Mouse (Mus musculus) CH12.LX (cell line): ENCODE results near the gene Ank3. TPM values are rescaled to one million over a fixed set of nuclear protein-coding genes. Genes with fewer than 3 reads are reported as not detected.

Experiments used
- DNase-seq: peaks from one replicate; pipeline ENCODE4 v3.0.0-alpha.2; 2013; ENCODE audit errors: extremely low read depth
- H3K27ac ChIP-seq: 2 replicates; pipeline ENCODE4 v1.5.1; 2012; ENCODE audit warnings: low read depth, mild to moderate bottlenecking, control low read depth, moderate library complexity; ENCODE audit not compliant: insufficient read depth
- H3K27me3 ChIP-seq: replicated peaks from 2 replicates; pipeline ENCODE3; 2012; ENCODE audit warnings: inconsistent platforms
- H3K36me3 ChIP-seq, 2 experiments: replicated peaks in 1 of 2; 2 replicates each; pipeline versions ENCODE3 to v1.6.1; 2012; ENCODE audit warnings: inconsistent platforms in 1 of 2, low read length in 1 of 2, mild to moderate bottlenecking in 1 of 2, mixed read lengths in 1 of 2, moderate library complexity in 1 of 2; ENCODE audit not compliant: control insufficient read depth in 1 of 2, insufficient read depth in 1 of 2
- H3K4me1 ChIP-seq, 2 experiments: 2 replicates each; pipeline ENCODE4 v1.6.1; 2012; ENCODE audit warnings: inconsistent platforms in 1 of 2, moderate library complexity in 1 of 2; ENCODE audit not compliant: insufficient read depth in 2 of 2, control insufficient read depth in 1 of 2
- H3K4me2 ChIP-seq: 2 replicates; pipeline ENCODE4 v1.6.1; 2012; ENCODE audit warnings: low read depth, mild to moderate bottlenecking, control low read depth; ENCODE audit not compliant: poor library complexity, insufficient read depth, severe bottlenecking
- H3K4me3 ChIP-seq, 3 experiments: fragments of 150-350 bp in 1 of 3; sonication (generic) in 1 of 3; replicated peaks in 1 of 3; 2 replicates each; pipeline versions ENCODE3 to v1.5.1; 2011 to 2012; ENCODE audit warnings: low read depth in 2 of 3, low read length in 2 of 3, mild to moderate bottlenecking in 2 of 3, moderate library complexity in 2 of 3, control low read depth in 1 of 3, improper control_type of control experiment in 1 of 3, inconsistent platforms in 1 of 3, mixed read lengths in 1 of 3; ENCODE audit not compliant: poor library complexity in 1 of 3
- H3K79me2 ChIP-seq: replicated peaks from 2 replicates; pipeline ENCODE4 v1.6.1; 2012; ENCODE audit warnings: mild to moderate bottlenecking, moderate library complexity; ENCODE audit not compliant: control insufficient read depth, poor library complexity, insufficient read depth, severe bottlenecking; ENCODE audit errors: extremely low read depth
- H3K9ac ChIP-seq: 2 replicates; pipeline ENCODE4 v1.6.1; 2012; ENCODE audit warnings: low read depth, mild to moderate bottlenecking, control low read depth, moderate library complexity; ENCODE audit not compliant: insufficient read depth
- H3K9me3 ChIP-seq: replicated peaks from 2 replicates; pipeline ENCODE3; 2012; ENCODE audit warnings: low read length, inconsistent platforms, mixed read lengths
- CHD1 ChIP-seq: IDR thresholded peaks from 2 replicates; pipeline ENCODE4 v1.6.1; 2012; ENCODE audit warnings: low read depth, low read length, improper control_type of control experiment, inconsistent platforms
- CHD2 ChIP-seq: IDR thresholded peaks from 2 replicates; pipeline ENCODE4 v1.6.1; 2011; ENCODE audit warnings: low read length, improper control_type of control experiment
- E2F4 ChIP-seq: IDR thresholded peaks from 2 replicates; pipeline ENCODE4 v1.6.1; 2011; ENCODE audit warnings: low read depth, low read length, improper control_type of control experiment; ENCODE audit not compliant: insufficient replicate concordance
- GABPA ChIP-seq: IDR thresholded peaks from 2 replicates; pipeline ENCODE4 v1.6.1; 2012; ENCODE audit warnings: low read depth, low read length, improper control_type of control experiment, inconsistent platforms; ENCODE audit not compliant: insufficient replicate concordance
- HCFC1 ChIP-seq: IDR thresholded peaks from 2 replicates; pipeline ENCODE4 v1.6.1; 2012; ENCODE audit warnings: low read depth, mild to moderate bottlenecking, inconsistent platforms, low read length, improper control_type of control experiment
- JUN ChIP-seq: IDR thresholded peaks from 2 replicates; pipeline ENCODE4 v1.6.1; 2011; ENCODE audit warnings: low read depth, mild to moderate bottlenecking, low read length, improper control_type of control experiment, moderate library complexity; ENCODE audit not compliant: insufficient read depth
- JUND ChIP-seq: conservative IDR thresholded peaks from 2 replicates; pipeline ENCODE4 v1.6.1; 2011; ENCODE audit warnings: low read depth, low read length, improper control_type of control experiment
- MAFK ChIP-seq: IDR thresholded peaks from 2 replicates; pipeline ENCODE4 v1.6.1; 2011; ENCODE audit warnings: low read length, improper control_type of control experiment; ENCODE audit not compliant: insufficient replicate concordance
- MAX ChIP-seq: IDR thresholded peaks from 2 replicates; pipeline ENCODE4 v1.6.1; 2011; ENCODE audit warnings: low read length, improper control_type of control experiment
- MAZ ChIP-seq: IDR thresholded peaks from 2 replicates; pipeline ENCODE4 v1.6.1; 2012; ENCODE audit warnings: low read depth, mild to moderate bottlenecking, inconsistent platforms, low read length, improper control_type of control experiment, moderate library complexity
- MEF2A ChIP-seq: IDR thresholded peaks from 2 replicates; pipeline ENCODE4 v1.6.1; 2014; ENCODE audit warnings: low read depth, mild to moderate bottlenecking, inconsistent platforms, low read length, improper control_type of control experiment, borderline replicate concordance
- MYC ChIP-seq: IDR thresholded peaks from 2 replicates; pipeline ENCODE4 v1.6.1; 2011; ENCODE audit warnings: low read depth, mild to moderate bottlenecking, improper control_type of control experiment, low read length
- NELFE ChIP-seq: IDR thresholded peaks from 2 replicates; pipeline ENCODE4 v1.6.1; 2011; ENCODE audit warnings: low read depth, low read length, improper control_type of control experiment
- NRF1 ChIP-seq: IDR thresholded peaks from 2 replicates; pipeline ENCODE4 v1.6.1; 2014; ENCODE audit warnings: low read depth, mild to moderate bottlenecking, inconsistent platforms, low read length, improper control_type of control experiment, moderate library complexity
- POLR2A ChIP-seq: IDR thresholded peaks from 2 replicates; pipeline ENCODE4 v1.6.1; 2011; ENCODE audit warnings: low read depth, mild to moderate bottlenecking, improper control_type of control experiment, low read length
- POLR2AphosphoS2 ChIP-seq: IDR thresholded peaks from 2 replicates; pipeline ENCODE4 v1.6.1; 2011; ENCODE audit warnings: low read depth, low read length, improper control_type of control experiment
- RAD21 ChIP-seq: IDR thresholded peaks from 2 replicates; pipeline ENCODE4 v1.6.1; 2011; ENCODE audit warnings: low read depth, mild to moderate bottlenecking, low read length, improper control_type of control experiment, moderate library complexity
- RCOR1 ChIP-seq: conservative IDR thresholded peaks from 2 replicates; pipeline ENCODE4 v1.6.1; 2012; ENCODE audit warnings: low read depth, mild to moderate bottlenecking, inconsistent platforms, low read length, improper control_type of control experiment
- SIN3A ChIP-seq: IDR thresholded peaks from 2 replicates; pipeline ENCODE4 v1.6.1; 2012; ENCODE audit warnings: low read length, improper control_type of control experiment, inconsistent platforms
- SMC3 ChIP-seq: IDR thresholded peaks from 2 replicates; pipeline ENCODE4 v1.6.1; 2011; ENCODE audit warnings: low read depth, low read length, improper control_type of control experiment
- TBP ChIP-seq: conservative IDR thresholded peaks from 2 replicates; pipeline ENCODE4 v1.6.1; 2011; ENCODE audit warnings: low read depth, low read length, improper control_type of control experiment
- USF1 ChIP-seq: IDR thresholded peaks from 2 replicates; pipeline ENCODE4 v1.6.1; 2014; ENCODE audit warnings: low read depth, mild to moderate bottlenecking, inconsistent platforms, low read length, improper control_type of control experiment
- USF2 ChIP-seq: conservative IDR thresholded peaks from 2 replicates; pipeline ENCODE4 v1.6.1; 2011; ENCODE audit warnings: low read depth, low read length, improper control_type of control experiment
- ZC3H11A ChIP-seq: IDR thresholded peaks from 2 replicates; pipeline ENCODE4 v1.6.1; 2012; ENCODE audit warnings: low read depth, mild to moderate bottlenecking, inconsistent platforms, low read length, improper control_type of control experiment
- ZMIZ1 ChIP-seq: IDR thresholded peaks from 2 replicates; pipeline ENCODE4 v1.6.1; 2012; ENCODE audit warnings: low read depth, mild to moderate bottlenecking, inconsistent platforms, low read length, improper control_type of control experiment
- ZNF384 ChIP-seq: IDR thresholded peaks from 2 replicates; pipeline ENCODE4 v1.6.1; 2012; ENCODE audit warnings: low read depth, low read length, improper control_type of control experiment, inconsistent platforms
- dilution Hi-C: fragments of 300-500 bp; cut with MboI; formaldehyde crosslinking; loops from 2 replicates; pipeline ENCODE4 v1.14.3; 2020; ENCODE audit warnings: low sequenced_read_pairs; ENCODE audit not compliant: extremely low pct_unique_long_range_greater_than_20kb, extremely low pct_ligation_motif_present
- in situ Hi-C: fragments of 300-500 bp; cut with MboI; formaldehyde crosslinking; loops from 3 replicates; pipeline ENCODE4 v1.14.3; 2019; ENCODE audit warnings: low sequenced_read_pairs, low pct_ligation_motif_present, low pct_unique_long_range_greater_than_20kb, mixed read lengths
- polyA plus RNA-seq: library from polyadenylated mRNA; unstranded; fragments of >175 nt; gene quantifications from 2 replicates; pipeline ENCODE4 v1.2.1, GENCODE M21; 2012; ENCODE audit warnings: low read depth; ENCODE audit not compliant: insufficient read length
- total RNA-seq, 2 experiments: library from RNA; depleted of rRNA; stranded (reverse); fragments of 300-350 nt in 1 of 2; fragments of >200 nt in 1 of 2; gene quantifications; 2 replicates each; pipeline ENCODE4 v1.2.3; 2012 to 2014

Ank3 gene
- total and polyA plus RNA-seq, 3 experiments = 4.7 to 8.3 (median 6.2) TPM

GRCm38 (mm10) chr10:69491975-69492374, 93.4 kb downstream of the Ank3 start:
- Histone ChIP-seq H3K4me3 (no peak overlapping the region), H3K79me2 (no peaks in the 10 kb centered on the region), H3K4me1 (peaks cover 0 to 3% of the 10 kb centered on the region in 2 experiments; a peak in 2 of 4 replicates), H3K27me3 (no peaks in the 10 kb centered on the region), H3K4me2 (no peak overlapping the region), H3K36me3 (no peaks in the 10 kb centered on the region), H3K9ac (no peak overlapping the region), H3K9me3 (no peaks in the 10 kb centered on the region), H3K27ac (no peak overlapping the region)
- dilution Hi-C loops = no loop called here
- in situ Hi-C loops = no loop called here
- no peak for DNase-seq
- no peak for TF ChIP-seq MYC

GRCm38 (mm10) chr10:69497382-69497781, 98.8 kb downstream of the Ank3 start:
- H3K4me3 ChIP-seq = no peak overlapping the region
- H3K27me3 ChIP-seq = no peaks in the 10 kb centered on the region
- H3K27ac ChIP-seq = no peak overlapping the region
- TF ChIP-seq SIN3A (no peak), JUND (no peak), RAD21 (no peak), NELFE (no peak), MEF2A (no peak), ZC3H11A (no peak), GABPA (no peak), MAFK (no peak)
- H3K9ac ChIP-seq = no peak overlapping the region
- no peaks in the 10 kb centered on the region for H3K36me3 ChIP-seq
- in situ Hi-C loops = no loop called here
- no peaks in the 10 kb centered on the region for H3K79me2 ChIP-seq
- dilution Hi-C loops = no loop called here
- DNase-seq = no peak
- H3K9me3 ChIP-seq = no peaks in the 10 kb centered on the region
- no peak overlapping the region for H3K4me2 ChIP-seq
- no peaks in the 10 kb centered on the region for H3K4me1 ChIP-seq

DNA sequence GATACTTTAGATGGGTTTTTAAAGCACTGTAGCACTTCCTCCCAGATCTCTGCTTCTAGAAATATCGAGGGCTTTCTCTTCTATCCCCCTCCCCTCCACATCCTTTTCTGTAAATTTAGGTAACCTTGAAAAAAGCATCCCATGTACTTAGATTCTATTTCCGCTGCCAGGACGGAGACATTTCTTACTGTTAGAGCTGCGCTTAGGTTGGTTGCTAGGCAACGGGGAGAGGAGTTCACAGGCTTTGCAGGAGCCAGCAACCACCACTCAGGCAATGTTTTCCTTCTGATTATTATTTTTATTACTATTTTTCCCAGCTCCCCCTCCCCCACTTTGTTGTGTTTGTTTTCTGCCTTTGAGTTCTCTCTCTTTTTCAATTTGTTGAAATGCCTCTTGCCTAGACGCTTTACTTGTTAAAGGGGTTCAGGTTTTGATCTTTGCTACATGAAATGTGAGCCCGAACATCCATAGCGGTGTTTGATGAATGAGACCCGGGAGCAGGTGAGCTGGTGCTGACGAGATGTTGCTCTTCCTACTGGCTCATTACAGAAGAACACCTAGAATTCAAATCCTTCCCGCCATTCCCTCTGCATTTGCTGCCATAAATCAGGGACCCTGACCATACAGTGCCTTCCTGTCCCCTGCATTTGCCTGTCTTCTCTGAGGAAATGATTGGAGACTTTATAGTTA, 101.7 kb downstream of the Ank3 start:
- DNase-seq = no peak
- in situ Hi-C loops (no loop called here), dilution Hi-C loops (no loop called here)
- Histone ChIP-seq H3K9me3 (no peaks in the 10 kb centered on the region), H3K27me3 (no peaks in the 10 kb centered on the region), H3K9ac (no peak overlapping the region), H3K36me3 (no peaks in the 10 kb centered on the region), H3K4me2 (no peak overlapping the region), H3K79me2 (no peaks in the 10 kb centered on the region), H3K27ac (no peak overlapping the region), H3K4me1 (peaks cover 0 to 7% of the 10 kb centered on the region in 2 experiments; a peak in 1 of 4 replicates), H3K4me3 (no peak overlapping the region)
- no peak for TF ChIP-seq SMC3
- TF ChIP-seq JUND = no peak
- no peak for TF ChIP-seq ZNF384
- TF ChIP-seq NRF1 = no peak
- no peak for TF ChIP-seq USF2
- TF ChIP-seq MAX = no peak
- TF ChIP-seq HCFC1 = no peak
- TF ChIP-seq CHD1 = no peak
- TF ChIP-seq ZC3H11A = no peak
- TF ChIP-seq RCOR1 = no peak
- TF ChIP-seq USF1 = no peak
- TF ChIP-seq POLR2A = no peak
- TF ChIP-seq CHD2 = no peak
- no peak for TF ChIP-seq TBP
- TF ChIP-seq MAZ = no peak
- no peak for TF ChIP-seq E2F4
- no peak for TF ChIP-seq NELFE
- no peak for TF ChIP-seq ZMIZ1
- no peak for TF ChIP-seq JUN
- no peak for TF ChIP-seq POLR2AphosphoS2
